Mouse (Mus musculus): Measurements from ENCODE around the gene Mrps15.

The Mrps15 gene

GRCm38 (mm10) chr4:126079266-126079665, 32.5 kb downstream of the Mrps15 start:
- DNase-seq: no peak

GRCm38 (mm10) chr4:126081601-126082000, 34.9 kb downstream of the Mrps15 start:
- no peak for DNase-seq

GRCm38 (mm10) chr4:126083021-126083420, 36.3 kb downstream of the Mrps15 start:
- DNase-seq: no peak

- no peak for DNase-seq
Measured at GRCm38 (mm10) chr4:126084382-126084781, 37.7 kb downstream of the Mrps15 start.

- peak; percentile 99 for DNase-seq
Measured at GRCm38 (mm10) chr4:126085996-126086576, 39.4 kb downstream of the Mrps15 start.

- DNase-seq: no peak
Measured at GRCm38 (mm10) chr4:126090101-126090847, 43.5 kb downstream of the Mrps15 start.

- no peak for DNase-seq
Measured at GRCm38 (mm10) chr4:126090848-126091124, 44.1 kb downstream of the Mrps15 start.

- no peak for DNase-seq
Measured at GRCm38 (mm10) chr4:126091873-126092272, 45.1 kb downstream of the Mrps15 start.

GRCm38 (mm10) chr4:126095622-126096430, 49.1 kb downstream of the Mrps15 start:
- DNase-seq: peak; percentile 81

- DNase-seq: peak; percentile 100
Measured at GRCm38 (mm10) chr4:126096464-126097111, 49.9 kb downstream of the Mrps15 start, which contains the start of gene Lsm10. Gene Lsm10, plus strand, starts transcription at chr4:126096623.

- peak; percentile 91 for DNase-seq
Measured at GRCm38 (mm10) chr4:126097711-126098253, 51.1 kb downstream of the Mrps15 start.

- no peak for DNase-seq
Measured at GRCm38 (mm10) chr4:126099365-126099764, 52.6 kb downstream of the Mrps15 start.

- DNase-seq: peak; percentile 79
Measured at GRCm38 (mm10) chr4:126100764-126101163, 54.0 kb downstream of the Mrps15 start.

- DNase-seq: peak; percentile 97
Measured at GRCm38 (mm10) chr4:126102061-126102841, 55.5 kb downstream of the Mrps15 start.

- DNase-seq: peak; percentile 99
Measured at GRCm38 (mm10) chr4:126103057-126103581, 56.4 kb downstream of the Mrps15 start.

- DNase-seq: peak; percentile 100
Measured at GRCm38 (mm10) chr4:126103590-126104068, 56.9 kb downstream of the Mrps15 start, which contains the start of gene Stk40. Gene Stk40, plus strand, starts transcription at chr4:126103957.

- DNase-seq: peak; percentile 96
Measured at GRCm38 (mm10) chr4:126104261-126105075, 57.7 kb downstream of the Mrps15 start.
